Mouse (Mus musculus): Measurements from ENCODE around the gene Ccnd3. TPM values are rescaled to one million over a fixed set of nuclear protein-coding genes. Genes with fewer than 3 reads are reported as not detected.

Ccnd3 gene
- total RNA-seq, 1 experiment from 2014 or later: 248 TPM

DNA sequence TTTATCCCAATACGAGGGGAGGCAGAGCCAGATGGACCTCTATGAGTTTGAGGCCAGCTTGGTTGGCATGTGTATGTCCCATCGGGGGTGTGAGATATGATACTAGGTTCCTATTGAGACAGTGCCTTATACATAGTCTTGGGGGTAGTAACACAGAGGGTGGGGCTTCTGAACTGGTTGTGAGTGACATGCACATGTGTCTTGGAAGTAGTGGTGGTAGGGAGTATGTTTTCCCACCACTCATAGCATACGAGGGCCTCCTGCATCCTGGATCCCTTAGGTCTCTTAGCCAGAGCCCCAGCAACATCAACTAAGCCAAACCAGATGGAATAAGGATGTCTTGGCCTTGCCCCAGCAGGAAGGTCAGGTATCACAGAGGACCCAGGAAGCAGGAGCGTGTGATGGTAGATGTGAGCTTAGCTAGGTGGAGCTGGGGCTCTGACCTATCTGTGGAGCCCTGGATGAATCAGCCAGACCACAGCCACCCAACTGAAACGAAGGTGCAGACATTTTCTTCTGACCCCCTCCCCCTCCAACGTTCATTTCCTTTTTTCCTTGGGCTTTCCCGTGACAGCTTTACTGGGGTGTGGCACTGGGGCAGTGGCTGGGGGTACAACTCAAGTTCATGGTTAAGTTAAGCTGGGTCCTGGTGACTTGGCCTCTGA, 10.5 kb downstream of the Ccnd3 start:
- DNase-seq: no peak

DNA sequence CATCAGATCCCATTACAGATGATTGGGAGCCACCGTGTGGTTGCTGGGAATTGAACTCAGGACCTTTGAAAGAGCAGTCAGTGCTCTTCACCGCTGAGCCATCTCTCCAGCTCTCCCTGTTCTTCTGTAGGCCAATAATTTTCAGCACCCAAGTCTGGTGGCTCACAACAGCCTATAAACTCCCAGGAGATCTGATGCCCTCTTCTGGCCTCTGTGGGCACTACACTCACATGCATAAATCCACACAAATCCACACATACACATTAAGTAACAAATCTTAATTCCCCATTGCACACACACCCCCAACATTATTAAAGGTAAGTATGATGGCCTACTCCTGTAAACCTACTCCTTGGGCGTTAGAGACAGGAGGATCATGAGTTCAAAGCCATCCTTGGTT, 11.4 kb downstream of the Ccnd3 start:
- no peak for DNase-seq

DNA sequence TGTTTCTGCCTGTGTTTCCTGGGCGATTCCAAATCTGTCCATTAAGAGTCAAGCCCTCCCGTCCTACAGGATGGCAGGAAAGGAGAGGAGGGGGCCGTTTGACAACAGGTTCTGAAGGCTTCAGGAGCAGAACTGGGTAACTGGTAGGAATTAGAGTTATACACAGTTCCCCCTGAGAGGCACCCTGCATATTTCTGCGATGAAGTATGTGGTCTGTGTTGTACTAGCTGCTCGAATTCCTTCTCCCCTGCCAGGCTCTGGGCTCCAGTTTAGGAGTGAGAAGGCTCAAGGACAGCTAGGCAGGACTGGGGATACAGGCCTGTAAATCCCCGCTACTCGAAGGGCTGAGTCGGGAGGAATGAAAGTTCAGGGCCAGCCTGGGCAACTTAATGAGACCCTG, 13.4 kb downstream of the Ccnd3 start:
- DNase-seq: peak; percentile 54

DNA sequence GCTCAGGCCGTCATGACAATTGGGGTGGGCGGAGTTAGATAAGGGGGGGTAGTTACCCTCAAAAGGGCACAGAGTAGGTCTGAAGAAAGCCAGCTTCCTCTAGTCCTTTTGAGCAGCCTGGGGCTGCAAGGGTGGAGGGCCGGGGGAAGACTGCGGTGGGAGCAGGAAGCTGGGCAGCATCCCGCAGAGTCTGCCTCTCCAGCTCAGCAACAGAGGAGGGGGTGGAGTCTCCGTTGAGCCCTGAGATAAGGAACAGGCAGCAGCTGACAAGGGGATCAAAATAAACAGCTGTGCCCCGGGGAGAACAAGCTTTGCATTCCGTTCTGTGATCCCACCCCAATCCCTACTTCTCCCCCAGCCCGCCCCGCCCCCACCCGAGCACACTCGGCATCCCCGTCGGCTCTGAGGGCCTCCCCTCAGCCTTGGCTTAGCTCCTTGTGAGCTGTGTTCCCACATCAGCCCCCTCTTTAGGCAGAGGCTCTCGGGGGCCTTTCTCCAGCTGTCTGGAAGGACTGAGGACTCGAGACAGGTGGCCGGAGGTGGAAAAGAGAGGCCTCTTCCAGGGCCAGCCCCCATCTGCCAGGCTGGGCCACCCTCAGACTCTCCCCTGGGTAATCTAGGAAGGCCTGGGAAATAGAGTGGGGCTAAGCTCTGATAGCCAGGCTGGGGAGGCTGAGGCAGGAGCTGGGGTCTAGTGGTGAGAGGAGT, 16.9 kb downstream of the Ccnd3 start:
- DNase-seq: peak; percentile 78

- DNase-seq: no peak
Observed at GRCm38 (mm10) chr17:47522536-47522935, 17.7 kb downstream of the Ccnd3 start.

GRCm38 (mm10) chr17:47523211-47523682, 18.4 kb downstream of the Ccnd3 start:
- DNase-seq: peak; percentile 72

GRCm38 (mm10) chr17:47524055-47524454, 19.2 kb downstream of the Ccnd3 start:
- DNase-seq: no peak

DNA sequence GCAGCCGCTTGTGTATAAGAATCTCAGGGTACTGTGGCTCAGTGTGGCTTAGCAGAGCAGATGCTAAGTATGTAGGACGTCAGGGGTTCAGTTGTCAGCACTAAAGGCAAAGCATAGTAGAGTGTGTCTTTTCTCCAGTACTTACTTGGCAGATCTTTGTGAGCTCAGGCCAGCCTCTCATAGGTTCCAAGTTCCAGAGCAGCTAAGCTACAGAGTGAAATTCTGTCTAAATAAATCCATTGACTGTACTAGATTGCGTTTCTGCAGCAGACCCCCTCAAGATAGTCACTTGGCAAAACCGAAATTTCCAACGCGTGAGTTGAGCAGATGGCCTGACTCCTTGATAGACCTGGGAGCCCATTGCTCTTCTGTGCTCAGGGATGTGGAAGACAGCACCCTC, 20.1 kb downstream of the Ccnd3 start:
- DNase-seq: no peak

GRCm38 (mm10) chr17:47526856-47527520, 22.1 kb downstream of the Ccnd3 start:
- DNase-seq: no peak

- no peak for DNase-seq
Observed at GRCm38 (mm10) chr17:47527581-47528300, 22.9 kb downstream of the Ccnd3 start.

DNA sequence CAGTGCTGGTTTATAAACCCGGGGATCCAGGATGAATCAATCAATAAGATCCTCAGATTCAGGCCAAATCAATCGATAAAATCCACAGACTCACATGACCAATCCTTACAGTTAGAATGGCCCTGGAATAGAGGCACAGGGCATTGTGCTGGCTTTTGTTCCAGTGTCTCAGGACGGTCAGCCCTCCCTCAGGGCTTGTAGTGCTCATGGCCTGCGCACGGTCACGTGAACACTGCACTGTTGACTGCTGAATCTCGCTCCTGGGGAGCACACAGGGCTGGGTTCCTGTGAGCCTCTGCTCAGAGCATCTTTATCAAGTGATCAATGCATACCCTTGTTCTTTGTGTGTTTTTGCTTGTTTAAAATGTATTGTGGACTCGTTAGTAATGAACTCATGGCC, 24.1 kb downstream of the Ccnd3 start:
- no peak for DNase-seq

- no peak for DNase-seq
Observed at GRCm38 (mm10) chr17:47529595-47529994, 24.7 kb downstream of the Ccnd3 start.

DNA sequence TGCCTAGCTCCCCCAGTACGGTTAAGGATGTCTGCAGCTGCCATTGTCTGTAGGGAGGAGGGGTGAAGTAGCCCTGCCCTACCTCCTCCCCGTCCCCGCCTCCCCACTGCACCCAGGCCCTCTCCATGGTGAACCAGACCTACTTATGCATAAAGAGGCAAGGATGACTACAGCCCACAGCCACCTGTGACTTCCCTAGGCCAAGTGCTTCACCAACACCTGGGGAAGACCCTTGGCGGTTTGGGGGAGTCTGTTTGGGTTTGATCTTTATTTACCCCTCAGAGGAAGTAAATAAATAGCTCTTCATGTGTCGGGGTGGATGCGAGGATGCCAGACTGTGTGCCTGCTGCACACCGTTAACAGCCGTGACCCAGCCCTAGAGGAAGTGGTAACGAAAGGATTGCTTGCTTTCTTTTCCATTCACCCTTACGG, 26.6 kb downstream of the Ccnd3 start:
- no peak for DNase-seq

DNA sequence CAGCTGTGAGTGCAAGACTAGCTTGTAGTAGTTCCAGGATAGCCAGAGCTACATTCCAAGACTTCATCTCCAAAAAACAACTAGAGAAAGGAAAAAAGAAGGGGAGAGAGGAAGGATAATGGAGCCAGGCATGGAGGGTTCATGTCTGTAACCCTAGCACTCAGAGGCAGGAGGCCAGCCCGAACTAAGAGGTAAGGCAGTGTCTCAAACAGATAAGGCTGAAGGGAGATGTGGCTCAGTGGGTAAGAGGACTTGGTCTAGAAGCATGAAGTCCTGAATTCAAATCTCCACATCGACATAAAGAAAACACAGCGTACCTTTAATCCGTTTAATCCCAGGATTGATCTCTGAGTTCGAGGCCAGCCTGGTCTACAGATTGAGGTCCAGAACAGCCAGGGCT, 27.5 kb downstream of the Ccnd3 start:
- no peak for DNase-seq

GRCm38 (mm10) chr17:47533691-47534090, 28.8 kb downstream of the Ccnd3 start:
- no peak for DNase-seq

DNA sequence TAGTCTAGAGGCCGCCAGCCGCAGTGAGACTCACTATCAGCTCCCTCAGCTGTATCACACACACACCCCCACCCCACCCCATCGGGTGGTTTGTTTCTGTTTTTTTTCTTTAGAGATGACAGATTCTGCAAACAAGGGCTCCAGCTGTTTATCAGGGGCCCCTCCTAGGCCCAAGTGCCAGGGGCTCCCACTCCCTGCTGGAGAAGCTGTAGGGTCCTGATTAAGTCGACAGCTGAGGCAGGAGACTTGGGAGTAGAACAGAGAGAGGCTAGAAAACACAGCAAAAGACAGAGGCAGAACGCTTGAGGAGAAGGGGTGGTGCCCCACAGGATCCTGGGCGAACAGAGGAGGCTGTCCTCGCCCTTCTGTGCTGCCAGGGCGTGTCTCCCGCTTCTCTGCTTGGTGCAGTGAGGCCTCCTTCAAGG, 31.0 kb downstream of the Ccnd3 start:
- no peak for DNase-seq

GRCm38 (mm10) chr17:47538049-47538448, 33.2 kb downstream of the Ccnd3 start:
- no peak for DNase-seq

GRCm38 (mm10) chr17:47539128-47539527, 34.3 kb downstream of the Ccnd3 start:
- no peak for DNase-seq

GRCm38 (mm10) chr17:47542061-47542460, 37.2 kb downstream of the Ccnd3 start:
- DNase-seq: no peak

DNA sequence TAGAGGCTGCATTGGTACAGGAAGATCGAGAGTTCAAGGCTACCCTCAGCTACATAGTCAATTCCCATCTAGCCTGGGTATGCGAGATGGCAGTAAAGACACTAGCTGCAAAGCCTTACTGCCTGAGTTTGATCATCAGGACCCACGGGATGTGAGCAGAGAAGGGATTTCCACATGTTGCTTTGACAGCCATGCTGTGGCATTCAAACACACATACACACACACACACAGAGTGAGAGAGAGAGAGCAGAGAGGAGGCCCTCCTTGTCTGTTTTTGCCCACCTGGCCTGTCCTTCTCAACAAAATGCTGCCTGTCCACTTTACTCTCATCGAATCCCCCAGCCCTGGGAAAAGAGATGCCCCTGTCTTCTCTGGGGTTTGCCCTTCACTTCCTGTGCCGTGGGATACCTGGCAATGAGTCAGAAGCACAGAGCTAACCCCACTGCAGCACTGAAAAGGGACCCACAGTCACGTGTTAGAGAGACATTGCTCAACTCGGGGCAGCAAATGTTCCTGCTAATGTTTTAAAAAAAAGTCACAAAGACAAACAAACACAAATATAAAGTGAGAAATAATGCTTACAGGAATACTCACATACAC, 38.3 kb downstream of the Ccnd3 start:
- no peak for DNase-seq

- no peak for DNase-seq
Observed at GRCm38 (mm10) chr17:47545154-47545553, 40.3 kb downstream of the Ccnd3 start.

DNA sequence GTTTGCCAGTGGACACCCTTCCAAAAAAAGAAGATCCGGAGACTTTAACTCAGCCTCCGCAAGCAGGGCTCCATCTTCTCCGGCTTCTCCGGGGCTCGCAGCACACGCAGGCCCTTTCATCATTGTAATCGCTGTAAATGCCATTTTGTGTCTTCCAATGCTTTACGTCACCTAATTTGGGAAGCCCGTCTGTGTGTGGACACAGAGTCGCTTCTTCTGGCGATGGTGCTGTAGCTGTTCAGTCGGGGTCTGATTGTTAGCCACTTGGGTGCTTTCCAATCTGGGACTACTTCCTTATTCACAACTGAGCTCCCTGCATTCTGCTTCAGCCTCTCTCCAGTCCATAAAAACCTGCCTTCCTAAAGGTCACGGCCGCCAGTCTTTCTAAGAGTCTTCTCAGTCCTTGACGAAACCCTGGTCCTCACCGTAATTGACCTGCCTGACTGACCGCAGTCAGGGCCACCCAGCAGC, 41.0 kb downstream of the Ccnd3 start:
- peak; percentile 79 for DNase-seq
